Mouse (Mus musculus): ENCODE measurements around the gene S1pr5. TPM values are rescaled to one million over a fixed set of nuclear protein-coding genes. Genes with fewer than 3 reads are reported as not detected.
A peak's percentile ranks its signal among the peaks of the same experiment; 100 is the strongest.

S1pr5 gene
- polyA plus RNA-seq, 1 experiment from 2014 or later, result not detected

DNA sequence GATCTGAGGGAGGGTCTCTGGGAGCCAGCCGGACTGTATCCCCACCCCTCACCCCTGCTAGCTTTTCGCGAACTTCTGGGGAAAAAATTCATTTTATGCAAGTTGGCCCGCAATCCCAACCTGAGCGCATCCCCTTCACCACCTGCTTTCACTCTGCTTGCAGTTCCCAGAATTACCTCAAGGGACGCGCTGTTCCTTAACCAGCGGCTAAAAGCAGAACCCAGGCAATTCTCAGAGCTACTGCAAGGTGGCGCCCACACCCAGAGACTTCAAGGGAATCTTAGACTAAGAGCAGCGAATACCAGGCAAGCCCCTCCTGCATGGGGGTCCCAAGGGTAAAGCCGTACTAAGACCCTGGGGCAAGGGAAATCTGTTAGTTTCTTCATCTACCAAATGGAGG lies 6.9 kb downstream of the S1pr5 start:
- WGBS, result 5% methylated on average over 11 of the region's 11 CpGs
- no peak overlapping the region for H3K27ac ChIP-seq
- no peak overlapping the region for H3K4me2 ChIP-seq (ENCODE audit: low read length)
- H3K4me1 ChIP-seq (replicated peaks; ENCODE audit: insufficient read depth, low read length), result peaks cover 22% of the 10 kb centered on the region
- DNase-seq (ENCODE audit: low spot score) (peak; percentile 97), ATAC-seq (replicated peaks; ENCODE audit: low FRiP score, low read depth) (no peak)
- H3K27me3 ChIP-seq (ENCODE audit: insufficient read depth, low read length), result peaks cover 29% of the 10 kb centered on the region
- H3K36me3 ChIP-seq (ENCODE audit: insufficient read depth, low read length), result no peaks in the 10 kb centered on the region
- H3K9ac ChIP-seq (ENCODE audit: low read depth, low read length), result no peak overlapping the region
- no peak overlapping the region for H3K4me3 ChIP-seq (replicated peaks; ENCODE audit: low read depth, low read length)
- TF ChIP-seq CTCF (IDR thresholded peaks at IDR 0.05; ENCODE audit: low read depth), result peak; percentile 98
- H3K9me3 ChIP-seq (replicated peaks; ENCODE audit: low read length), result no peaks in the 10 kb centered on the region

DNA sequence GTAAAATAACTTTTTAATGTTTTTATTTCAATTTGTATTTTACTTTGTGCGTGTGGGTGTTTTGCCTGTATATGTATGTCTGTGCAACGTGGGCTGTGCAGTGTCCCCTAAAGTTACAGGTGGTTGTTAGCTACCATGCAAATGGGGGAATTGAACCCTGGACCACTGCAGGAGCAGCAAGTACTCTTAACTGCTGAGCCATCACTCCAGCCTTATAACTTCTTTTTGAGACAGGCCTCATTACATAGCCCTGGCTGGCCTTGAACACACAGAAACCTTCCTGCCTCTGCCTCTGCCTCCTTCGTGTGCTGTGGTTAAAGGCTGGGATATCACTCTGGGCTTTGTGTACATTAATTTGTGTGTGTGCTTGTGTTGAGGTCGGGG lies 8.8 kb downstream of the S1pr5 start:
- no peak for TF ChIP-seq CTCF (IDR thresholded peaks at IDR 0.05; ENCODE audit: low read depth)
- Histone ChIP-seq H3K4me2 (ENCODE audit: low read length) (peak overlapping the region; percentile 86), H3K4me1 (replicated peaks; ENCODE audit: insufficient read depth, low read length) (peaks cover 17% of the 10 kb centered on the region), H3K4me3 (replicated peaks; ENCODE audit: low read depth, low read length) (peak overlapping the region; percentile 97), H3K27me3 (ENCODE audit: insufficient read depth, low read length) (peaks cover 17% of the 10 kb centered on the region), H3K36me3 (ENCODE audit: insufficient read depth, low read length) (peaks cover 7% of the 10 kb centered on the region; the same call in 1 of the 2 replicates), H3K9me3 (replicated peaks; ENCODE audit: low read length) (no peaks in the 10 kb centered on the region), H3K9ac (ENCODE audit: low read depth, low read length) (peak overlapping the region; percentile 95), H3K27ac (peak overlapping the region; percentile 25; the same call in 1 of the 2 replicates)
- no peak for DNase-seq (ENCODE audit: low spot score)
- 35% methylated on average over 4 of the region's 4 CpGs for WGBS
- no peak for ATAC-seq (replicated peaks; ENCODE audit: low FRiP score, low read depth)

DNA sequence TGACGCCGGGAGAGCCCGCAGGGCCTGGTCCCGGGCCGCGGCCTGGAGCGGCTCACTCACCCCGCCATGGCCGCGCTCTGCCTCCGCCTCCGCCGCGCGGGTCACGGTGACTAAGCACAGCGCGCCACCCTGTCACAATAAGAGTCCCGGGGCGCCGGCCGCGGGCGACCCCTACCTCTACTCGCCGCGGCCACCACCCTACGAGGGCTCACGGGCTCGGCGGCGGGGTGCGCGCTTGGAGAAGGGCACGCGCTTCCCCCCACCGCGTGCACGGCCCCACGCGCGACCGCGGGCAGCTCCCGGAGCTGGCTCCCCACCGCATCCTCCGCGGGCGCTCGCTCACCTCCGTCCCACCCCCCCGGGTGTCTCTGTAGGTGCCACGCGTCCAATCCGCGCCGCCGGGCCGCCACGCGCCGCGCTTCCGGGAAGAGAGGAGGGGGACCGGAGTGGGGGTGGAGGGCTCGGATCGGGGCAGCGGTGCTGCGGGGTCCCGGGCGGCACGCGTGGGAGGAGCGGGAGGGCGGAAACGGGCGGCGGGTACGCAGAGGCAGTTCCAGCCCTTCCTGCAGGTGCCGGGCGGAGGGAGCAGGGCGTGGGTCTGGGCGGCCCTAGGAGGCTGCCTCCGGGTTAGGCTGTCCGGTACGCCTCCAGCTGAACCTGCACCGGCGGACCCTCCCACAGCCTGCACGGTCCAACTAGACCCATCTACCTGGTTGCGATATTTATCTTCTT lies 9.3 kb downstream of the S1pr5 start, which contains the start of gene Keap1:
Gene Keap1, minus strand, starts transcription at position 629 of the 732 bp plus-strand sequence.
- no peaks in the 10 kb centered on the region for H3K9me3 ChIP-seq (replicated peaks; ENCODE audit: low read length)
- no peak for TF ChIP-seq CTCF (IDR thresholded peaks at IDR 0.05; ENCODE audit: low read depth)
- WGBS, result 0% methylated on average over 74 of the region's 90 CpGs
- ATAC-seq (replicated peaks; ENCODE audit: low FRiP score, low read depth) (peak; percentile 84), DNase-seq (ENCODE audit: low spot score) (peak; percentile 90)
- H3K27me3 ChIP-seq (ENCODE audit: insufficient read depth, low read length), result peaks cover 11% of the 10 kb centered on the region
- peak within 1 kb of the TSS; percentile 92 for H3K27ac ChIP-seq
- peak within 1 kb of the TSS; percentile 95 for H3K9ac ChIP-seq (ENCODE audit: low read depth, low read length)
- peak within 1 kb of the TSS; percentile 97 for H3K4me3 ChIP-seq (replicated peaks; ENCODE audit: low read depth, low read length)
- peaks cover 12% of the 10 kb centered on the region for H3K4me1 ChIP-seq (replicated peaks; ENCODE audit: insufficient read depth, low read length)
- H3K4me2 ChIP-seq (ENCODE audit: low read length), result peak within 1 kb of the TSS; percentile 86
- H3K36me3 ChIP-seq (ENCODE audit: insufficient read depth, low read length), result peaks cover 7% of the 10 kb centered on the region

DNA sequence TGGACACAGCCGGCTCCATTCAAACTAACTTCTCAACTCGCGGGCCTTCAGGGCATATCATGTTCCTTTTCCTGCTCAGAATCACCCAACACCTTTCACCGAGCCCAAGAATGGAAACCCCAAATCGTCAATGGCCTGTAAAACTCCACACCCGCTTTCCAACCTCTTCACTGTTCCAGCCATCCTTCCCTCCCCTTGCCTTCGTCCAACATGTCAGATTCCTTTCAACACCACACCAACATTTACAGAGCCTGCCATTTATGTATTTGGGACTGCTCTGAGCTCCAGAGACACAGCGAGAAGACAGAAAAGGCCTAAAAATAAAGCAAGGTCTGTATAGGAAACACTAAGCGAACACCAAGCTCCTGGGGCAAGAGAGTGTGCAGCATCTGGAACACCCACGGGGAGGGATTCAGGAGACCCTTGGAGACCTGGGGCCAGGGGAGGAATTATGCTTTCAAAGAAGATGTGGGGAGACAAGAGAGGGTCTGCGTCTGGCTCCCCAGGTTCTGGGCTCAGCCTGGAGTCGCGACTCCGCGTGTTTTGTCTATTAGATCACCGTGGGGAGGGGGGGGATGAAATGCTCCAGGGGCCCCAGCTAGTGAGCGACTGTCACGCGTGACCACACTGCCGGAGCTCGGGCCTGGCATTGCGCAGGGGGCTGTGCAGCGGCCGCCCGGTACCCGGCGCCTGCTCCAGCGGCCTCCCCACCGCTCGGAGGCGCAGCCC lies 10.1 kb downstream of the S1pr5 start:
- peaks cover 10% of the 10 kb centered on the region for H3K4me1 ChIP-seq (replicated peaks; ENCODE audit: insufficient read depth, low read length)
- H3K9ac ChIP-seq (ENCODE audit: low read depth, low read length), result peak overlapping the region; percentile 95
- 1% methylated on average over 29 of the region's 31 CpGs for WGBS
- TF ChIP-seq CTCF (IDR thresholded peaks at IDR 0.05; ENCODE audit: low read depth), result no peak
- no peaks in the 10 kb centered on the region for H3K9me3 ChIP-seq (replicated peaks; ENCODE audit: low read length)
- peak; percentile 51 for DNase-seq (ENCODE audit: low spot score)
- H3K27me3 ChIP-seq (ENCODE audit: insufficient read depth, low read length), result peaks cover 4% of the 10 kb centered on the region; the same call in 1 of the 2 replicates
- ATAC-seq (replicated peaks; ENCODE audit: low FRiP score, low read depth), result no peak
- H3K4me2 ChIP-seq (ENCODE audit: low read length), result peak overlapping the region; percentile 86
- H3K27ac ChIP-seq, result peak overlapping the region; percentile 92
- peaks cover 15% of the 10 kb centered on the region for H3K36me3 ChIP-seq (ENCODE audit: insufficient read depth, low read length)
- H3K4me3 ChIP-seq (replicated peaks; ENCODE audit: low read depth, low read length), result peak overlapping the region; percentile 97

DNA sequence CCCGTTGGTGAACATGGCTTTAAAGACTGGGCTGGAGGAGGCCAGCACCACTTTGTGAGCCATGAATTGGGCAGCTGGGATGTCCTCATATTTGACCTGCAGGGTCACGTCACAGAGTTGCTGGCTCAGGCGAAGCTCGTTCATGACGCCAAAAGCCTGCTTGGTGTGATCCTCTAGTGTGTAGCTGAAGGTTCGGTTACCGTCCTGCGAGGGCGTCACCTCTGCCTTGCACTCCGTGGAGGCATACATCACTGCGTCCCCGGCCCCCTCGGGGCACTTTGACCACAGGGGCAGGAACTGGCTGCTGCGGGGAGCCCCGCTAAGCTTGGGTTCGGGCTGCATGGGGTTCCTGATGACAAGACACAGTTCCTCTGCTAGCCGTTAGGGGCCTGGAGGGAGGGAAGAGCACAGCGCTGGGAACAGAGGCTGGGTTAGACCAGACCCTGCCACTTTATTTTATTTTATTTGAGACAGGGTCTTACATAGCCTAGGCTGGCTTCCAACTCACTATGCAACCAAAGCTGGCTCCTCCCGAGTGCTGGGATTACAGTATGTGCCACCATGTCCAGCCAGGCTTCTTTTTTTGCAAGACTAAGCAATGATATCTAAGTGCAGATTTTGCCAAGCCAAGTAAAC lies 10.8 kb downstream of the S1pr5 start:
- TF ChIP-seq CTCF (IDR thresholded peaks at IDR 0.05; ENCODE audit: low read depth), result peak; percentile 40; the same call in 1 of the 2 replicates
- WGBS, result 11% methylated on average over 19 of the region's 19 CpGs
- H3K4me2 ChIP-seq (ENCODE audit: low read length), result peak overlapping the region; percentile 86
- peaks cover 19% of the 10 kb centered on the region for H3K36me3 ChIP-seq (ENCODE audit: insufficient read depth, low read length)
- H3K9ac ChIP-seq (ENCODE audit: low read depth, low read length), result peak overlapping the region; percentile 95
- ATAC-seq (replicated peaks; ENCODE audit: low FRiP score, low read depth), result peak; percentile 26
- H3K4me3 ChIP-seq (replicated peaks; ENCODE audit: low read depth, low read length), result peak overlapping the region; percentile 97
- peak overlapping the region; percentile 92 for H3K27ac ChIP-seq
- H3K27me3 ChIP-seq (ENCODE audit: insufficient read depth, low read length), result no peaks in the 10 kb centered on the region
- peak; percentile 75 for DNase-seq (ENCODE audit: low spot score)
- H3K9me3 ChIP-seq (replicated peaks; ENCODE audit: low read length), result no peaks in the 10 kb centered on the region
- H3K4me1 ChIP-seq (replicated peaks; ENCODE audit: insufficient read depth, low read length), result peaks cover 10% of the 10 kb centered on the region

DNA sequence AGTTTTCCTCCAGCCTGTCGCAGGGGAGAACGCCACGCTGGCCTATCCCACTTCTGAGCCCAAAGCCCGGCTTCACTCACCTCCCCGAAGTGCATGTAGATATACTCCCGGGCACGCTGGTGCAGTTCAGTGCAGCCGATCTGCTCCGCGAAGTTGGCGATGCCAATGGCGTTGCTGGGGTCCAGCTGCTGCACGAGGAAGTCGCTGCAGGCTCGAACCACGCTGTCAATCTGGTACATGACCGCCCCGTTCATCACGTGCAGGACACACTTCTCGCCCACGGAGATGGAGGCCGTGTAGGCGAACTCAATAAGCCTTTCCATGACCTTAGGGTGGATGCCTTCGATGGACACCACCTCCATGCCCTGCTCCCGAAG lies 11.3 kb downstream of the S1pr5 start:
- Histone ChIP-seq H3K4me1 (replicated peaks; ENCODE audit: insufficient read depth, low read length) (peaks cover 10% of the 10 kb centered on the region), H3K4me2 (ENCODE audit: low read length) (peak overlapping the region; percentile 86), H3K27me3 (ENCODE audit: insufficient read depth, low read length) (no peaks in the 10 kb centered on the region), H3K9ac (ENCODE audit: low read depth, low read length) (peak overlapping the region; percentile 95; the same call in 1 of the 2 replicates), H3K4me3 (replicated peaks; ENCODE audit: low read depth, low read length) (peak overlapping the region; percentile 97; the same call in 1 of the 2 replicates), H3K9me3 (replicated peaks; ENCODE audit: low read length) (no peaks in the 10 kb centered on the region), H3K36me3 (ENCODE audit: insufficient read depth, low read length) (peaks cover 19% of the 10 kb centered on the region), H3K27ac (peak overlapping the region; percentile 92; the same call in 1 of the 2 replicates)
- no peak for ATAC-seq (replicated peaks; ENCODE audit: low FRiP score, low read depth)
- 69% methylated on average over 25 of the region's 25 CpGs for WGBS
- TF ChIP-seq CTCF (IDR thresholded peaks at IDR 0.05; ENCODE audit: low read depth), result no peak
- no peak for DNase-seq (ENCODE audit: low spot score)

All from kidney, postnatal 0 days (tissue).